Mouse (Mus musculus): Measurements from ENCODE around the gene Luzp1.

Gene Luzp1

DNA sequence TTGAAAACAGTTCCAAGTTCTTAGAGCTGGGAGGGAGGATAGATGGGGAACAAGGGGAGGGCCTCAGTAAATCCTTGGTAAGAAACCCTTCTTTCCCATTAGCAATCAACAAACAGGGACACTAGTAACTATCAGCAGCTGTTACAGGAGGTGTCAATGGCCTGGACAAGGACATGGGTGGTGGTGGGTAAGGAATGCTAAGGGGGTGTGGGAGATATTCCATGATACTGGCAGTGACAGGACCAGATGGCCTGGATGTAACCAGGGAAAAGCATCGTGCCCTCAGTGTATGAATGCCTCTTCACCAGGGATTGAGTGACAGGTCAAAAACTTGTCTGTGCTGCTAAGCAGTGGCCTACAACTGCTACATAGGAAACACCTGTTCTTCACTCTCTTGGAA, 83.5 kb downstream of the Luzp1 start:
- no peak for DNase-seq

DNA sequence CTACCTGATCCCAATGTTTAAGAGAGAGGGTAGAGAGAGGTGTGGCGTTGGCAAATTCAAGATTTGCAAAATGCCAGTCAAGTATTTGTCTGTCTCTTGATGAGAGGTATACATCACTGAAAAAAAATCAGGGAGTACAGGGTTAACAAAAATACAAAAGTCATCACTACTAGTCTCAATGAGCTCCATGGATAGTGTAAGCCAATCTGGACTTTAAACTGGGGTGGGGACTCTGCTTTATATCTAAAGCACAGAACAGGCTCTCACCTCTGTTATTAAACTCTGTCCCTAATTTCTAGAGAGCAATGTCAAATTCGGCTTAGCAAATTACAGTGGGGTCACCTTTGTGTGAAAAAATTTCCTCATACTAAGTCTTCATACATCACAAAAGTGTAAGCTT, 88.1 kb downstream of the Luzp1 start:
- DNase-seq: no peak

GRCm38 (mm10) chr4:136559690-136560089, 90.1 kb downstream of the Luzp1 start:
- peak in 1 of 2 experiments; percentile 22 for DNase-seq

GRCm38 (mm10) chr4:136560270-136560991, 90.9 kb downstream of the Luzp1 start:
- no peak for DNase-seq

DNA sequence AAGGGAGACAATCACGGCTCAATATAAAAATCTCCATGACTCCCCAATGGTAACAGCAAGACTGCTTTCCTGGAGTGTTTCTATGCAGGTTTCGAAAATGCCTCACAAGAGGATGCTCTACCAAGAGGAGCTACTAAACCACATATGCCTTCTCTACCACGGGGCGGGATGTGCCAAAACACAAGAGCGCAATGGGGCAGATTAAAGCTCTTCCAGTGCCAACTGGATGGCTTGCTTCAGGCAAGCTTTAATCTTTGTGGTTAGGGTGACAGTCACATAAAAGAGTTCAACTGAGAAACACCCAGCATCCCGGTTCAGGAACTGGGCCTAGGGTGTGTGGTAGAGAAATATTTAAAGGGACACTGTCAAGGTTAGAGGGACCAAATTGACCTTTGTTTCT, 93.2 kb downstream of the Luzp1 start:
- no peak for DNase-seq

DNA sequence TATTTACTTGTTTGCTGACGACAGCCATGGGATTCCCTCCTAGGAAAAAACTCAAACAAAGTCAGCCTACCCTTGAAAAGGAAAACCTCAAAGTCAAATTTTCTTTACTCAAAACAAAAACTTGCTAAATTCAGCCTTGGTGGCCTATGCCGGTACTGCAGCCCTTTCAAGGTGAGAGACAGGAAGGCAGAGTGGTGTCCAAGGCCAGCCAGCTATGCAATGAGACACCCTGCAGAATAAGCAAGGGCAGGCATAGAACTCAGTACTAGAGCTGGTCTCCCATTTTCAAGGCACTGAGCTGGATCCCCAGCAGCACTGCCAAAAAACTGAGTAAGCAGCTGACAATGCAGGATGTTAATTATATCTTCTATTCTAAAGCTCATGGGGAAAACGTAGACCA, 99.1 kb downstream of the Luzp1 start:
- DNase-seq: peak in 1 of 2 experiments; percentile 36

GRCm38 (mm10) chr4:136569998-136570397, 100.4 kb downstream of the Luzp1 start:
- DNase-seq: no peak

DNA sequence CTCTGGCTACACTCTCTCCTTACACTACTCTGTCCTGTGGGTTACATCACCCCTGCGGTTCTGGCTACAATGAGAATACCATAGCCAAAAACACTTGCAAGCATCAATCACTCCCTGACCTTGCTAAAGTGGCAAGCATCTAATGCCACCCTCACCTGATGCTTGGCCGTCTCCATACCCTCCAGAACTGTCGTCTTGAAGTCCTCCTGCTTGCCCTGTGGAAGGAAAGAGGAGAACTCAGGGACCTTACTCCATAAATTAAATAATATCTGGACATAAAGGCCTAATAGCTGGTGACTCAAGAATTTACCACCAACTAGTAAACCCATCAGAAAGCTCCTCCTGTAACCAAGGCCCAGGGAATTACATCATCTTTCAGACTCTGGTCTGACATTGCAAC, 112.3 kb downstream of the Luzp1 start:
- DNase-seq: no peak

- DNase-seq: no peak
These were observed 117.8 kb downstream of the Luzp1 start for GRCm38 (mm10) chr4:136587221-136587827.

DNA sequence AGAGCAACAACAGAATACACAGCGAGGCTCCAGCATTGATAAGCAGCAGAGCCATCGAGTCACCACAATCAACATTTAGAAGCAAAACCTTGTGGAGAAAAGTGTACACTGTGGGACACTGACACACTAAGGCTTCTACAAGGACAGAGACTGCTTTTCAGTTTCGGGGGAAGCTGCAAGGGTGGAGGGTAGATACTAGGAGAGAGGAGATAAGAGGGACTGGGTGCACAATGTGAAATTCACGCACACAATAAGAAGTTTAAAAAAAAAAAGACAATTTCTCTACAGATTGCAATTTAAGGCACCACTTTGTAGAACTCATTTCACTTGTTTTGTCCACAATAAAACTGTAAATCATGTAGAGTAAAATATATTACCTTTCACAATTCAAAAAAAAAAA, 118.4 kb downstream of the Luzp1 start:
- no peak for DNase-seq

DNA sequence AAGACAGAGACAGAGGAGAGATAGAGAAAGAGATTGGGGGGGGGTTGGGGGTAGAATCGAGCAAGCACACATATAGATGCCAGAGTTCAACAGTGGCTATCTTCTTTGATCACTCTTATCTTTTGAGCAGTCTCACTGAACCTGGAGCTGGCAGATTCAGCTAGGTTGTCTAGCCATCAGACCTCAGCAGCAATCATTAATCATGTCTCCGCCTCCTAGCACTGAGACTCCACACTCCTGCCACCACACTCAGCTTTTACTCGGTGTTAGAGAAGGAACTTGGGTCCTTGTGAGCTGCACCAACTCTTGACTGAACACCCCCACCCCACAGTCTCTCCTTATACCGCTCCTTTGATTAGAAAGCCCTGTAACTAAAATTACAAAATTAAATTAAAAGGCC, 122.5 kb downstream of the Luzp1 start:
- DNase-seq: peak; percentile 24 to 31

GRCm38 (mm10) chr4:136594006-136594405, 124.4 kb downstream of the Luzp1 start:
- peak in 1 of 2 experiments; percentile 9 for DNase-seq

DNA sequence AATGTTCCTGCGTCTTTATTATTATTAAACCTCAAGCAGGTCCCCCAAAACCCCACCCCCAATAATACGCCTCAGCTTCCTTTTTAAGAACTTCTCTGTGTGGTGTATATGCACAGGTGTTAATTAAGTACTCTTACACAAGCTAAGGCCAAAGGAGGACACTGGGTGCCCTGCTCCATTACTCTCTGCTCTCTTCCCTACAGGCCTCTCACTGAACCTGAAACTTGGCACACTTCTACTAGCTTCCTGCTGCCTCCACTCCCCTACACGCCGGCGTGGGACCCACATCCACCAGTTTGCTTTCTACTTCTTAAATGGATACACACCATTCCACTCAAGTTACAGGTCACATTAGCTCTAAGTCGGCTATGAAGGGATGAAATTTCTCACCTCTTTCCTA, 125.7 kb downstream of the Luzp1 start:
- DNase-seq: peak; percentile 40 to 44

DNA sequence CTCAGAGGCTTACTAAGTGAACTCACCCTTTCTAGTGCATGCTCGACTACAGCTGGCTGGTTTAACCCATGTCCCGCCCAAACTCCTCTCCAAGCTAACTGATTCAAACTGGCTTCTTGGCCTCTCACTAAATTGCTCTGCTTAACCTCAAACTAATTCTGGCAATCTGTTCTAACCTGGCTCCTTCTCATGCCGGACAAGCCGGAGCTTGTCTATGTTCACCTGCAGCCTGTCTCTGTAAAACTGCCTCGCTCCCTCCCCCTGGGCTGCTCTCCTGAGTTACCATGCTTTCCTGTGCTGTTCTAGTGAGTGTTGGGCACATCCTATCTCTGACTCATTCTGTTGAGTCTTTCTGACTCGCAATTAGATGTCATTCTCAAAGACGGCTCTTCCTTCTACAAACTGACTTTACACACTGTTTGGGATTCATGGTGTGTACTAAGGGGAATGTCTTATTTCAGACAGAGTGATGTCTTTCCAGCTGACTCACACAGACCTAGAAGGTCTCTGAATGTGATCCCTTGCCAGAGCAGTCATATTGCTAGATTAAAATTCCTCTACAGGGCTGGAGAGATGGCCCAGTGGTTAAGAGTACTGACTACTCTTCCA, 128.8 kb downstream of the Luzp1 start:
- DNase-seq: no peak

GRCm38 (mm10) chr4:136599869-136600268, 130.3 kb downstream of the Luzp1 start:
- DNase-seq: no peak

GRCm38 (mm10) chr4:136600536-136600935, 131.0 kb downstream of the Luzp1 start:
- DNase-seq: no peak

DNA sequence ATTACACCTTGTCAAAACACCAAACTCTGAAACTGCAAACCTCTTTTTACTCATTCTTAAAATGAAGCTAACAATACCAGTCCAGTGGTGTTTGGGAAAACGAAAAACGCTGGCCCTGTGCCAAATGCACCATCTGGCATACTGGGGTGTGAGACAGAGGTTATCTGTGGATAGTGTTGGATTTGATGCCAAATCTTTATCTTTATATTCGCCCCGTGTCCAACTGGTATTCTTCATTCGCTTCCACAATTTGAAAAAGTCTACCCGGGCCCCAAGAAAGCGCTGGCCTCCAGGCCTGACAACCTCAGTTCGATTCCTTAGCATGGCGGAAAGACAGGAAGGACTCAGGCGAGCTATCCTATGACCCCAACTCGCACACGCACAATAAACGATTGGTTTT, 131.9 kb downstream of the Luzp1 start:
- DNase-seq: peak; percentile 27 to 77

GRCm38 (mm10) chr4:136602018-136602554, 132.5 kb downstream of the Luzp1 start:
- peak; percentile 14 to 57 for DNase-seq

- DNase-seq: peak; percentile 95 to 99
These were observed 133.0 kb downstream of the Luzp1 start, which contains the start of gene Kdm1a for GRCm38 (mm10) chr4:136602568-136602967. Gene Kdm1a (minus strand): TSS chr4:136602723.

All from kidney, postnatal 36 days (tissue).